Mouse (Mus musculus) erythroid progenitor cell, adult 5-6 weeks (primary cell): ENCODE data around the gene Slc25a19. TPM values are rescaled to one million over a fixed set of nuclear protein-coding genes. Genes with fewer than 3 reads are reported as not detected.

Experiments
- ATAC-seq: replicated peaks from 2 replicates; pipeline ENCODE4 v1.8.0; 2016; ENCODE audit warnings: moderate number of reproducible peaks, mild to moderate bottlenecking, moderate TSS enrichment, inconsistent platforms; ENCODE audit not compliant: poor library complexity, low FRiP score, severe bottlenecking
- total RNA-seq, 2 experiments: library from RNA; stranded (forward) in 1 of 2; stranded (reverse) in 1 of 2; fragments of 150-400 nt in 1 of 2; fragments of 186-747, 209-891 nt in 1 of 2; gene quantifications; 2 replicates each; pipeline versions ENCODE4 v1.2.3 to v1.2.4; 2015 to 2017; ENCODE audit warnings: low replicate concordance in 2 of 2

Gene Slc25a19
- total RNA-seq, 2 experiments from 2014 or later: 2.0 to 7.1 TPM

DNA sequence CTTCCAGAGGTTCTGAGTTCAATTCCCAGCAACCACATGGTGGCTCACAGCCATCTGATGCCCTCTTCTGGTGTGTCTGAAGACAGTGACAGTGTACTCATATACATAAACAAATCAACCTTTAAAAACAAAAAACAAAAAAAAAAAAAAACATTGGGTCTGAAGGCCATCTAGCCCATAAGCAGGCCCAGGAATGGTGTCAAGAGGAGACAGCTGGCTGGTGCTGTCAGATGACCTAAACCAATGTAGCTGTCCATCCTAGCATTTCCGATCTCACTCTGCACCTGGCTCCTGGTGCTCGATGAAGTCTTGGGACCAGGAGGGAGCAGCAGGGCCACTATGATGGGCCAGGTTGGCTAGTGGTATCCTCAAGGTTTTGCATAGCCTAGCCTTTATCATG, 14.6 kb upstream of the Slc25a19 start:
- ATAC-seq: no peak

DNA sequence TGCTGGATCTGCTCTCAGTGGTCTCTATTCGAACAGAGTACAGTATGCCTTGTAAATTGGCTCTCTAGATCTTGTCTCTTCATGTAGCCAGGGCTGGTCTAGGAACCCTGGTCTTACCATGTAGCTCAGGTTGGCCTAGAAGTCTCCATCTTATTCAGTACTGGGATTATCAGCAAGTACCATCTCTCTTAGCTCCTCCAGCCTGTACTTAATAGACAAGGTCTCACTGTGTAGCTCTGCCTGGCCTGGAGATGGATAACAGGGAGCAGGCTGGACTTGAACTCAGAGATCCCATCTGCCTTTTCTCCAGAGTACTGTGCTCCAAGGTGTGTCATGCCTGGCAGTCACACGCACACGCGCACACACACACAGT, 13.6 kb upstream of the Slc25a19 start:
- no peak for ATAC-seq

DNA sequence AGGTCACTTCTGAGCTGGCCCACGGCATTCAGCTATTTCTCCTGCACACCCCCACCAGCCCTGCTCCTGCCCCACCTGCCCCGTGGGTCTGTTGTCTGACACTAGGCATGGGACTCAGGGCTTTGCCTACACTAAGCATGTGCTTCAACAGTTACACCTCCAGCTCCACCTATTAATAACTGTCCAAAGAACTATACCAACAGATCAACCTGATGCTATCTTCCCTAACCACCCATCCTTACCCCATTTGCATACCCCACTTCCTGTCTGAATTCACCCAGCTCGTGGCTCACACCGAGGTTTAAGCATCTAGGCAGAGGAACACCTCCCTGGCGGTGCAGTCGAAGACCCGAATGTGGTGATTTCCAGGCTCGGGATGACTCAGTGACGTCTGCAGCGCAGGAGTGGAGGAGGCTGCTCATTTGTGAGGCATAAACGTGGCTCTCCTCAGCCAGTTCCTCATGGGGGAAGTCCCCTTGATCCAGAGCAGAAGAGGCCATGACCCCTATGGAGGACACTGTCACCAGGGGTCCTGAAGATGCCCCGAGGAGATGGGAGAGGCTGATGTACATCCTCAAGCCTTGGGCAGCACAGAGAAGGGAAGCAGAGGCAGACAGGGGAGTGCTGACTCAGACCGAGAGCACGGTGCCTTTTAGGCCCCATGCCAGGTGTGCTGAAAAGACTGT, 13.0 kb upstream of the Slc25a19 start:
- ATAC-seq: no peak

DNA sequence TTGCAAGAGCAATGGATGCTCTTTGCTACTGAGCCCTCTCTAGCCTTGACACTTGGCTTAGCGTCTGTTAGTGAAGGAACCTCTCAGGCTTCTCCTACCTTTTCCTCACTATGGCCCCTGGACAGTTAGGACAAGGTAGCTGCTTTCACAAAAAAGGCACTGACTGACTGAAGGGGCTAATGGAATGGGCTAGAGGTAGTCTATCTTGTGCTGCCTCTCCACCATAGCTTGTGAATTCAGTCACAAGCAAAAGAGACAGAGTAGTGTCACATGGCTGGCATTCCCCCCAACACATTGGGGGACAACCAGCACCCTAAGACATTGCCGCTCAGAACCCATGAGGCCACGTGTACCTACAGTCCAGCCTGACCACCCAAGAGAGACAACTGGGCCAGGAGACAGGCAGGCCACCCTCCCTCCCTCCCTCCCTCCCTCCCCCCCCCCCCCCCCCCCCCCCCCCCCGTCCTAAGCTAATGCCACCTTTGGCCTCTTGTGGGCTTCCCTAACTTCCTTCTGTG, 12.3 kb upstream of the Slc25a19 start:
- ATAC-seq: no peak

DNA sequence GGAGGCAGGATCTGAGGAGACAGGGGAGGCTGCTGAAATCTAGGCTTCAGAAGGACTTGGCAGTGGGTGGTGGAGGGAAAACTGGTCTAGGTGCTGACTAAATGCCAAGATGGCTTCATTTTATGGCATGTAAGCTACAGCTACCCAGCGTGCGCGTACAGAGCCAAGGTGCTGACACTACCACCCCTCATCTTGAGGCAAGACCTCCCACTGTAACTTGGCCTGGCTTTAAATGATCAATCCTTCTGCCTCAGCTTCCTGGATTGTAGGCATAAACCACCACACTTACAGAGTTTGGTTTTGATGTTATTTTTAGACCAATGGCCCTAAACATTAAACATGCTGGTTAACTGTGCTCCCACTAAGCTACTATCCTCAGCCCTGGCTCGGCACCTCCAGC, 11.4 kb upstream of the Slc25a19 start:
- no peak for ATAC-seq

DNA sequence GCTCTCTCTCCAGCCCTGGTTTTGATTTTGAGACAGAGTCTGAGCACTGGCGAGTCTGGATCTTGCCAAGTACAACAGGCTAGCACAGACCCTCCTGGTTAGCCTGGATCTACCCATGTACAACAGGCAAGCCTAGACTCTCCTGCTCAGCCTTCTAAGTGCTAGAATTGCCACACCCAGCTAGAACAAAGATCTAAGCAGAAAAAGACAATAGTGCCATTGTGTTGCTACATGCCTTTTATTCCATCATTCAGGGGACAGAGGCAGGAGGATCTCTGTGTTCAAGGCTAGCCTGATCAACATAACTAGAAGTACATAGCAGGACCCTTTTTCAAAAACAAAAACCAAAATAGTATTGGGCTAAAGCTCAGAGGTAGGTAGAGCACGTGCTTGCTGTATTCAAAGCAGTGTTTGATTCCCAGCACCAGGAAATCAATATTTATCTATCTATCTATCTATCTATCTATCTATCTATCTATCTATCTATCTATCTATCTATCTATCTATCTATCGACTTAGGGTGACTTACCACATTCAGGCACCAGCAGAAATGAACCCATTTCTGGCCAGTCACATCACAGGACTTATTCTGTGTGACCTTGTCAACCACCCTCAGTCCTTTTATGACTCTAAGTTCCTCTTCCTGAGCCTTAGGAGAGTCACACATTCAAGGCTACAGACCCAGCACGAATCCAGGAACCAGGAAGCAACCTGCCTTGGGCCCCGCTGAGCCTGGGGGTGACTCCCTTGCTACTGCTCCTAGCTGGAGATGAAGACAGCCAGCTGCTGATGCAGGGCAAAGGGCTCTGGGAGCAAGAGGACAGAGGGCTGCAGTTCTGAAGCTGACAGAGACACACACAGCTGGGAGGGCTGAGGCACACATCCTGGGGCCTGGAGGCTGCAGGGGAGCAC, 10.7 kb upstream of the Slc25a19 start:
- 0 out of 2 replicates have a peak, but pooled peaks have one; percentile 23 for ATAC-seq

DNA sequence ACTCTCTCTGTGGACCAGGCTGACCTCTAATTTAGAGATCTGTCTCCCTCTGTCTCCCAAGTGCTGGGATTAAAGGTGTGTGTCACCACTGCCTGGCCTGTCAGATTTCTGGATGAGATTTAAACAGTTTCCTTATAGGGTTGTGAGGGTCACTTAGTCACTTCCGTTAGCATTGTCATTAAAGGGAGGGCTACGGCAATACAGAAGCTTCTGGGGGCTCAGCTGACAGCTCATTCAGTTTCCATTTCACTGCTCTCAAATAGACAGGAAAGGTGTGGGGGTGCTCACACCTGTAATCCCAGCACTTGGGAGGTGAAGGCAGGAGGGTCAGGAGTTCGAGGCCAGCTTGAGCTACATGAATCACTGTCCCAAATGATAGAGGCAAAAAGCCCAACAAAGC, 8.9 kb upstream of the Slc25a19 start:
- ATAC-seq: no peak

DNA sequence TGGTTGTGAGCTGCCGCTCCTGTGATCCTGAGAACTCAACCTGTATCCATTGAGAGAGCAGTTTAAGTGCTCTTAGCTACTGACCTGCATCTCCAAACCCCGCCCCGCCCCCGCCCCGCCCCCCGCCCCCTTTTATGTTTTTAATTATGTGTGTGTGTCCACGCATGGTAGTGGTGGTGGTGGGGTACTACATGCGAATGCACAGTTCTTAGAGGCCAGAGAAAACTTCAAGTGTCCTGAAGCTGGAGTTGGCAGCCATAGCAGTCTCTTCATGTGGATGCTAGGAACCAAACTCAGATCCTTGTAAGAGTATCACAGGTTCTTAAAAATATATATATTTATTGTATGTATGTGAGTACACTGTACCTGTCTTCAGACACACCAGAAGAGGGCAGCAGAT, 7.4 kb upstream of the Slc25a19 start:
- ATAC-seq: no peak

DNA sequence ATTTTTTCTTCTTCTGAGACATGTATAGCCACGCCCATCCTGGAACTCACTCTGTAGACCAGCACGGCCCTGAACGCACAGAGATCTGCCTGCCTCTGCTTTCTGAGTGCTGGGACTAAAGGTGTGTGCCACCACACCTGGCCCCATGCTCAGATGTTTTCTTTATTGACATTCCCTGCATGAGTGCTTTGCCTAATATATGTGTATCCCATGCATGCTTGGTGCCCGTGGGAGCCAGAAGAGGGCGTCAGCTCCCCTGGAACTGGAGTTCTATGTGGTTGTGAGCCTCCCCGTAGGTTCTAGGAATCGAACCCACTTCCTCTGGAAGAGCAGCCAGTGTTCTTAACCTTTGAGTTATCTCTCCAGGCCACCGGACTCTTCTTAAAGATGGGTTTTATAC, 6.9 kb upstream of the Slc25a19 start:
- no peak for ATAC-seq

DNA sequence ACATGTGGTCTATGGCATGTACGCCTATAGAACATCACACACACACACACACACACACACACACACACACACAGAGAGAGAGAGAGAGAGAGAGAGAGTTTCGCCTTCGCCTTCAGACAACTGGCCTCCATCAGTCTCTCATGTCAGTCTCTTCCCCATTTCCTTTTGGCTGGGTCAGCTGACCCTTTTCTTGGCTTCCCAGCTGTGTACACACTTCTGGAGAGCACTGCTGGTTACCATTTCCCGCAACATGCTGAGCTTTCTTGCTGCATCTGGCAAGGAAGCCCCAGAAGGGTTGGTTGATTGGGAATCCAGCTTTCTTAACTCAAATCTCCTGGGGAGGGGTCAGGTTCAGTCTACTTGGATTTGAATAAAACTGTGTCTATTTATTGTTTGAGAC, 6.0 kb upstream of the Slc25a19 start:
- ATAC-seq: no peak

DNA sequence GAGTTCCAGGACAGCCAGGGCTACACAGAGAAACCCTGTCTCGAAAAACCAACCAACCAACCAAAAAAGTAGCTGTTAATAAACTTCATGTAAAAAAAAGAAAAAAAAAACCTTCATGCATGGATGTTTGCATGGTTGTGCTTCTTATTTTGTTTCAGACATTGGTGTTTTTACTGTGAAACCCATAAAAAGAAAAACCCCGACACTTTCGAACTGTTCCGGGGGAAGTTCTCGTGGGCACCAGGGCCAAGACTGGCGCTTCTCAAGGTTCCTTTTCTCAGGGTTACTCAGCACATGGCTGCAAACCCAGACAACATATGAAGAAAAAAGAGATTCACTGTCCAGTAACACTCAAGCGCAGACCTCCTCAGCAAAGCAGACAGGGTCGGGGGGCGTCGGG, 4.8 kb upstream of the Slc25a19 start:
- no peak for ATAC-seq

DNA sequence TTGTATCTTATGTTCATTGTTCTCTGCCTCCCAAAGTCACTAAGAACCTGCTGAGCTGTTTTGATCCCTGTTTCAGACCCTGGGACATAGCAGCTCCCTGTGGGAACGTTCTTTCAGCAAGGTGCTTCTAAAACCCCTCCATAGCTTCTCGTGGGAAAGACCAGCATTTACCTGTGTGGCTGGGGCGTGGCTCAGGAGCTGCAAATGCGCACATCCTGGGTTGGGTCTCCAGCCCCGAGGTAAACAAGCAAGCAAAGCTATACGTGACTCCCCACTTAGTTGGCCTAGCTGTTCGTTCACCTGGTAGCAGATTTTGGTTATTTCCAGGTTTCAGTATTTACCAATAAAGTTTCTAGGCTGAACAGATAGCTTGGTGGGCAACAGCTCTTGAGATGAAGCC, 4.2 kb upstream of the Slc25a19 start:
- ATAC-seq: no peak

DNA sequence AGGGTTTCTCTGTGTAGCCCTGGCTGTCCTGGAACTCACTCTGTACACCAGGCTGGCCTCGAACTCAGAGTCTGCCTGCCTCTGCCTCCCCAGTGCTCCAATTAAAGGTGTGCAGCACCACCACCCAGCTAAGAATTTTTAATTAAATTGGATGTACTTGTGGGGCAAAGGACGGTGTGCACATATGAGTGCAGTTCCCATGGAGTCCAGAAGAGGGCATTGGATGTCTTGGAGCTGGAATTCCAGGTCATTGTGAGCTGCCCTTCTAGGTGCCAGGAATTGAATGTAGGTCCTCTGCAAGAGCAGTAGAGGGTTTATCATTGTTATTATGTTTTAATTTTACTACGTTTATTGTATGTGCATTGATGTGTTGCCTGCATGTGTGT, 3.4 kb upstream of the Slc25a19 start:
- ATAC-seq: no peak

DNA sequence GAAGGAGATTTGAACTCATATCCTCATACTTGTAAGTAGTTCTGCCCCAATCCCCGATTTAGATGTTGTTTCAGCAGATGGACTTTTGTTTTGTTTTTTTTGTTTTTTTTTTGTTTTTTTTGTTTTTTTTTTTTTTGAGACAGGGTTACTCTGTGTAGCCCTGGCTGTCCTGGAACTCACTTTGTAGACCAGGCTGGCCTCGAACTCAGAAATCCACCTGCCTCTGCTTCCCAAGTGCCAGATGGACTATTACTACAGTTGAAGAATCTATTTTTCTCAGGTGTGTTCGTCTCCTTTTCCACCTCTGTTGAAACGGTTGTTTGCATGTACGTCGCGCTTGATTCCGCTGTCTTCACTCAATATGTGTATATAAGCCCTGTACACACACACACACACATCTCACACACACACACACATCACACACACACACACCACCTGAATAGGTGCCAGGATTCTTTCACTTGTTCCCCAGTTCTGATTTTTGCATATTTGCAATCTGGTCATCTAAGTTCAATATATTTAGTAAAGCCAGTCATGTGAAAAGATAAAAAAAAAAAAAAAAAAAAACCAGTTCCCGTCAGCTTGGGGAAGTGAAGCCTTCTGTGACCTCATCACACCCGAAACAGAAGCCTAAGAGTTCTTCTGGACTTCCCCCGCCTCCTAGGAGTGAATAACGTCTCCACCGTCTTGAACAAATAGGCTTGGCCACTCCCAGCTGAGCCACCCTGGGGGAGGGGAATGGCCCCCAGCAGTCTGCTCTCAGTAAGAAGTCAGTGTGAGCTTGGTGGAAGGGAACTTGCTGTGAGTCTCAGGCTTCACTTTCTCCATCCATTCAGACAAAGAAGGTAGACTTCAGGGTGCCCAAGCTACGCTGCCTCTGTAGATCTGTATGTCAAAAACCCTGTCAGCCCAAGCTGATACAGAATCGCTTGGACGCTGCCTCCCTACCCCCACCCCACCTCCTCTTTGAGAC, 2.7 kb upstream of the Slc25a19 start:
- ATAC-seq: no peak

DNA sequence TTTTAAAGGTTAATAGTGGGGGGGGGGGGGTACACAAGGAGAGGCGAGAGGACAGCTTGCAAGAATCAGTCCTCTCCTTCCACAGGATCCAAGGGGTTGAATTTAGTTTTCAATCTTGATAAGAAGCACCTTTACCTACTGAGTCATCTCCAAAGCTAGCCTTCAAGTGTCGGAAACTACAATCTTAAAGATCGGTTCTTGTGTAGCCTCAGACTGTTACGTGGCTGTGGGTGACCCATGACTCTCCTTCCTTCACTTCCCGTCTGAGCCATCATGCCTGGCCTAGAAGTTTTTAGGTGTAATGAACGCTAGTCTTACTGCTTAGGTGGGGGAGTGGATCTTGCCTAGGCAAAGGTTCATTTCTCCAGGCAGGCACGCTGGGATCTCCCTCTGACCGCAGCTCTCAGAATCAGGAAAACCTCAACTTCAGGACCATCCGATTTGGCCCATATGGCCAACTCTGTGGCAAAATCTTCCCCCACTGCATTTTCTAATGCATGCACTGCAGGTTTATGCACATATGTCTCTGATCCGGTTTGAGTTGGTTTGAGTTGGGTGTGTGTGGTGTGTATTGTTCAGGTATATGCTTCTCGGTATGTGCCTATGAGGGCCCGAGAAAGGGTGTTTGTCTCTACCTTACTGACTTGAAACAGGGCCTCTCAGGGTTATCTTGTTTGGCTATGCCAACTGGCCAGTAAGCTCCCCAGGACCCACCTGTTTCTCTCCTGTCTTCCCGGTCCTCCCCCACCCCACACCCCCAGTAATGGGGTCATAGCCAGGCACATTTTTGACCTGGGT, 1.8 kb upstream of the Slc25a19 start:
- no peak for ATAC-seq

DNA sequence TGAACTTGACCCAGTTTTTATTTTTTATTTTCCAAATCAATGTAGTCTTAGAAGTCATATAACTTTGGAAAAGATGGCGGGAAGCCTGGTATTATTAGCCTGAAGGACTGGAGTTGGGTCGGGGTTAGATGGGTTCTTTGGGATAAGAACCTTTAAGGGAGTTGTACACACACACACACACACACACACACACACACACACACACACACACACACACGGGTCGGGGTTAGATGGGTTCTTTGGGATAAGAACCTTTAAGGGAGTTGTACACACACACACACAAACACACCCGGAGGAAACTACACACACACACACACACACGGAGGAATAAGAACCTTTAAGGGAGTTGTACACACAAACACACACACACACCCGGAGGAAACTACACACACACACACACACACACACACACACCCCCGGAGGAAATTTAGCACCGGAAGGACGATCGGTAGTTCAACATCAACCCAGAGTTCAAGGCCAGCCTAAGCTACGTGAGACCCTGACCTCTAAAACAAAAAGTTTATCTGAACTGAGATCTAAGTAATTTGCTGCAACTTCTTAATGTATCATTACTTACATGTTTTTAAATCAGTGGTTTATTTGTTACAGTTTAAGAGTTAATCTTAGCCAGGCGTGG, 488 bp upstream of the Slc25a19 start:
- ATAC-seq: peak; percentile 10

DNA sequence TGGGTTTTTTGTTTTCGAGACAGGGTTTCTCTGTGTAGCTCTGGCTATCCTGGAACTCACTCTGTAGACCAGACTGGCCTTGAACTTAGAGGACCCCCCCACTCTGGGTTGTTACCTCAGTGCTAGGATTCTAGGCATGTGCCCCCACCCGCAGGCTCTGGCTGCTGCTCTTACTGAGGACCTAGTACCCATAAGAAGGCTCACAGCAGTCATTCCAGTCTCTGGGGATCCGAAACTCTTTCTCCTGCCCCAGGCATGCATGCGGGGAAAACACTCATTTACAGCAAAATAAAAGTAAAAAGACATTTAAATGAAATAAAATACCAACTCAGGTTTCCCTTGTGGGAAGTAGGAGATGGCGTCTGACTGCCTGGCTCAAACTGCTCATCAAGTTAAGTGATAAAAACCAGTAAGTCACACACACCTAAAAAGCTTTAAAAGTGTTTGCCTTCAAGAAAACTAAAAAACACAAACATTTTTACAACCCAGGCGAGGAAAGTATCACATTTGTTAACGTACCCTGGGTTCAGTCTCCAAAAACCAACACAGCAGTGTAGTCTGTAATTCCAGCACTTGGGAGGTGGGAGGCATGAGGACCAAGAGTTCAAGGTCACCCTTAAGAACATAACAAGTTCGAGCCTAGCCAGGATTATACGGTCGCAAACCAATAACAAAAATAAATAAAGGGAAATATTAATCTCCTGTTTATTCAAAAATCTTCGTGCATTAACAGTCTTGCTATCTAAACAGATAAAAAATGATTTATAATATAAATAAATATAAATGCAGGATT, 1.1 kb downstream of the Slc25a19 start:
- no peak for ATAC-seq

DNA sequence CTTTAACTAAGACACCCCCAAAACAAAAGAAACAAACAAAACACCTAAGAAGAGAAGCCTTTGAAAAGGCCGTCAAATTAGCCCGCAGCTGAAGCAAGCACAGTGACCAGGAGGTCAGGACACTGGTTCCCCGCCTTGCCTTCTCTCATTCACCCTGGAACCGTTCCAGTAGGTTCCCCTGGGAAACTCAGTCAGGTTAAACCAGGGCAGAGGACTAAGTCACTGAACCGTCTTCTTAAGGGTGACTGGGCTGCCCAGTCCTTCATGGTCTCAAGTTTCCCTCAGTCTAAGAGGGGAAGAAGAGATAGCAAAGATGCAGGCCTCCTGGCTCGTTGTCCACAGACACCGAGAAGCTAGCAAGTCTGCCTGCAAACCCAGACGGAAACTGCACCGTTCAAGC, 2.2 kb downstream of the Slc25a19 start:
- no peak for ATAC-seq
